Mouse (Mus musculus) spleen, adult 2 months (tissue): Measurements from ENCODE around the gene Eml1.

ENCODE experiments used
- CTCF ChIP-seq: fragments of 200-500 bp; IDR thresholded peaks from 2 replicates; pipeline ENCODE4 v1.5.1; 2011; ENCODE audit warnings: mild to moderate bottlenecking, inconsistent platforms; ENCODE audit not compliant: insufficient read depth, insufficient read length, insufficient replicate concordance; ENCODE audit errors: extremely low read depth
- POLR2A ChIP-seq: fragments of 200-500 bp; IDR thresholded peaks from 2 replicates; pipeline ENCODE4 v1.6.1; 2011; ENCODE audit warnings: low read depth, low read length, inconsistent platforms

GRCm38 (mm10) chr12:108393637-108394036, 22.9 kb downstream of the Eml1 start:
- TF ChIP-seq CTCF (no peak), POLR2A (no peak)
